Mouse (Mus musculus) effector memory CD4-positive, alpha-beta T cell, adult 7 months (primary cell): ENCODE data around the gene Olfr642. TPM values are rescaled to one million over a fixed set of nuclear protein-coding genes. Genes with fewer than 3 reads are reported as not detected.

Experiments used
- polyA plus RNA-seq: library from polyadenylated mRNA; unstranded; fragments of 100-300 nt; shearing (Covaris generic); gene quantifications from one replicate; pipeline ENCODE4 v1.2.1, GENCODE M21; 2017

The Olfr642 gene
- polyA plus RNA-seq, result not detected

GRCm38 (mm10) chr7:104052566-104052965 is at the start of gene Olfr642:
Gene Olfr642, minus strand, starts transcription at chr7:104052666.

GRCm38 (mm10) chr7:104085365-104085764 is 32.9 kb upstream of the Olfr642 start, which contains the start of gene Olfr645:
Gene Olfr645, minus strand, starts transcription at chr7:104085465.

GRCm38 (mm10) chr7:104071769-104072168 is 19.3 kb upstream of the Olfr642 start, which contains the start of gene Olfr644:
Gene Olfr644, minus strand, starts transcription at chr7:104071869.

GRCm38 (mm10) chr7:104061345-104061744 is 8.9 kb upstream of the Olfr642 start, which contains the start of gene 4930516K23Rik:
Gene 4930516K23Rik, minus strand, starts transcription at chr7:104061445.

GRCm38 (mm10) chr7:104035145-104035544 is 17.3 kb downstream of the Olfr642 start, which contains the start of gene Olfr641:
Gene Olfr641, plus strand, starts transcription at chr7:104035445.

GRCm38 (mm10) chr7:104025473-104025872 is 27.0 kb downstream of the Olfr642 start, which contains the start of gene Olfr640:
Gene Olfr640, minus strand, starts transcription at chr7:104025573.

GRCm38 (mm10) chr7:104017203-104017602 is 35.3 kb downstream of the Olfr642 start, which contains the start of gene Olfr639:
Gene Olfr639, minus strand, starts transcription at chr7:104017303.

GRCm38 (mm10) chr7:103998446-103998845 is 54.0 kb downstream of the Olfr642 start, which contains the start of gene Olfr638:
Gene Olfr638, plus strand, starts transcription at chr7:103998746.

Other genes with a start within 250 kb of the Olfr642 start
- not detected for gene Hbb-bt, start 238.7 kb downstream of the Olfr642 start, polyA plus RNA-seq
- gene Hbb-bs, start 224.6 kb downstream of the Olfr642 start, polyA plus RNA-seq, result 4.4 TPM
- not detected for gene Hbb-bh2, start 212.1 kb downstream of the Olfr642 start, polyA plus RNA-seq
- 0.65 TPM for gene Hbb-bh1, start 209.5 kb downstream of the Olfr642 start, polyA plus RNA-seq
- not detected for gene Hbb-y, start 199.4 kb downstream of the Olfr642 start, polyA plus RNA-seq
- not detected for gene Olfr66, start 166.4 kb downstream of the Olfr642 start, polyA plus RNA-seq
- gene Olfr64, start 158.2 kb downstream of the Olfr642 start, polyA plus RNA-seq, result not detected
- gene Olfr65, start 149.2 kb downstream of the Olfr642 start, polyA plus RNA-seq, result not detected
- gene Olfr631, start 123.8 kb downstream of the Olfr642 start, polyA plus RNA-seq, result not detected
- 0.43 TPM for gene Olfr632, start 118.3 kb downstream of the Olfr642 start, polyA plus RNA-seq
- gene Olfr633, start 108.2 kb downstream of the Olfr642 start, polyA plus RNA-seq, result not detected
- 0.09 TPM for gene Olfr635, start 81.5 kb downstream of the Olfr642 start, polyA plus RNA-seq
- not detected for gene Olfr638, start 53.9 kb downstream of the Olfr642 start, polyA plus RNA-seq
- not detected for gene Olfr639, start 35.4 kb downstream of the Olfr642 start, polyA plus RNA-seq
- not detected for gene Olfr640, start 27.1 kb downstream of the Olfr642 start, polyA plus RNA-seq
- gene Olfr641, start 17.2 kb downstream of the Olfr642 start, polyA plus RNA-seq, result not detected
- 0.72 TPM for gene 4930516K23Rik, start 8.8 kb upstream of the Olfr642 start, polyA plus RNA-seq
- gene Olfr644, start 19.2 kb upstream of the Olfr642 start, polyA plus RNA-seq, result not detected
- gene Olfr645, start 32.8 kb upstream of the Olfr642 start, polyA plus RNA-seq, result not detected
- gene Olfr646, start 52.2 kb upstream of the Olfr642 start, polyA plus RNA-seq, result 0.96 TPM
- gene Ubqln5, start 77.2 kb upstream of the Olfr642 start, polyA plus RNA-seq, result not detected
- gene Olfr643, start 84.7 kb upstream of the Olfr642 start, polyA plus RNA-seq, result not detected
- gene Ubqln3, start 90.6 kb upstream of the Olfr642 start, polyA plus RNA-seq, result not detected
- not detected for gene Ubqlnl, start 97.9 kb upstream of the Olfr642 start, polyA plus RNA-seq
- gene Olfm5, start 112.2 kb upstream of the Olfr642 start, polyA plus RNA-seq, result not detected
- gene Olfr648, start 130.7 kb upstream of the Olfr642 start, polyA plus RNA-seq, result not detected
- not detected for gene Olfr649, start 143.3 kb upstream of the Olfr642 start, polyA plus RNA-seq
- 2.3 TPM for gene Trim6, start 166.1 kb upstream of the Olfr642 start, polyA plus RNA-seq
- 33.2 TPM for gene Trim34a, start 191.8 kb upstream of the Olfr642 start, polyA plus RNA-seq
- gene Trim5, start 235.4 kb upstream of the Olfr642 start, polyA plus RNA-seq, result 20.3 TPM